Mouse (Mus musculus): ENCODE measurements around the gene Cnr1. TPM values are rescaled to one million over a fixed set of nuclear protein-coding genes. Genes with fewer than 3 reads are reported as not detected.

Gene Cnr1
- 0.82 and 0.86 TPM in 2 replicates for polyA plus RNA-seq (2014; fragmentation: Nextera tagmentation; extraction: Ambion mirVana)

GRCm38 (mm10) chr4:33924234-33924888 is at the start of gene Cnr1:
Cnr1 (plus strand) TSS chr4:33924593.
- no peak within 1 kb of the TSS for H3K27ac ChIP-seq (ENCODE audit: low read depth, low read length)
- H3K4me3 ChIP-seq (ENCODE audit: low read depth, low read length): peak within 1 kb of the TSS; percentile 64
- peak within 1 kb of the TSS; percentile 80 for H3K9ac ChIP-seq (ENCODE audit: low read depth, low read length)
- H3K4me2 ChIP-seq: peak within 1 kb of the TSS; percentile 98
- peaks cover 17% of the 10 kb centered on the region for H3K27me3 ChIP-seq (ENCODE audit: control insufficient read depth, insufficient read depth, low read length)
- no peaks in the 10 kb centered on the region for H3K36me3 ChIP-seq (ENCODE audit: control insufficient read depth, insufficient read depth, low read length)
- peak; percentile 87 for ATAC-seq (replicated peaks; ENCODE audit: insufficient number of reproducible peaks, low FRiP score, low TSS enrichment)
- under 1% methylated on average over 60 of the region's 77 CpGs for WGBS (ENCODE audit: insufficient replicate concordance)
- peaks cover 2% of the 10 kb centered on the region; the same call in 1 of the 2 replicates for H3K4me1 ChIP-seq (ENCODE audit: control insufficient read depth, insufficient read depth, low read length)
- no peaks in the 10 kb centered on the region for H3K9me3 ChIP-seq (replicated peaks; ENCODE audit: control insufficient read depth, low read length)

- Histone ChIP-seq H3K4me2 (no peak overlapping the region), H3K4me3 (ENCODE audit: low read depth, low read length) (no peak overlapping the region), H3K9ac (ENCODE audit: low read depth, low read length) (no peak overlapping the region), H3K4me1 (ENCODE audit: control insufficient read depth, insufficient read depth, low read length) (no peaks in the 10 kb centered on the region), H3K9me3 (replicated peaks; ENCODE audit: control insufficient read depth, low read length) (no peaks in the 10 kb centered on the region; the same call in none of the 2 replicates), H3K36me3 (ENCODE audit: control insufficient read depth, insufficient read depth, low read length) (no peaks in the 10 kb centered on the region), H3K27me3 (ENCODE audit: control insufficient read depth, insufficient read depth, low read length) (no peaks in the 10 kb centered on the region), H3K27ac (ENCODE audit: low read depth, low read length) (no peak overlapping the region)
- WGBS (ENCODE audit: insufficient replicate concordance): 80% methylated on average over 3 of the region's 3 CpGs
- no peak for ATAC-seq (replicated peaks; ENCODE audit: insufficient number of reproducible peaks, low FRiP score, low TSS enrichment)
Measured at GRCm38 (mm10) chr4:33879944-33880343, 44.4 kb upstream of the Cnr1 start.

GRCm38 (mm10) chr4:33886026-33886425 is 38.4 kb upstream of the Cnr1 start:
- no peak overlapping the region for H3K27ac ChIP-seq (ENCODE audit: low read depth, low read length)
- no peaks in the 10 kb centered on the region for H3K27me3 ChIP-seq (ENCODE audit: control insufficient read depth, insufficient read depth, low read length)
- no peak overlapping the region for H3K4me2 ChIP-seq
- no peak overlapping the region for H3K4me3 ChIP-seq (ENCODE audit: low read depth, low read length)
- no peaks in the 10 kb centered on the region; the same call in none of the 2 replicates for H3K9me3 ChIP-seq (replicated peaks; ENCODE audit: control insufficient read depth, low read length)
- no peaks in the 10 kb centered on the region for H3K4me1 ChIP-seq (ENCODE audit: control insufficient read depth, insufficient read depth, low read length)
- WGBS (ENCODE audit: insufficient replicate concordance): 65% methylated on average over 3 of the region's 3 CpGs
- no peak overlapping the region for H3K9ac ChIP-seq (ENCODE audit: low read depth, low read length)
- no peak for ATAC-seq (replicated peaks; ENCODE audit: insufficient number of reproducible peaks, low FRiP score, low TSS enrichment)
- H3K36me3 ChIP-seq (ENCODE audit: control insufficient read depth, insufficient read depth, low read length): no peaks in the 10 kb centered on the region

- H3K36me3 ChIP-seq (ENCODE audit: control insufficient read depth, insufficient read depth, low read length): no peaks in the 10 kb centered on the region
- ATAC-seq (replicated peaks; ENCODE audit: insufficient number of reproducible peaks, low FRiP score, low TSS enrichment): no peak
- whole genome bisulfite sequencing (ENCODE audit: insufficient replicate concordance): 83% methylated on average over 2 of the region's 2 CpGs
- H3K9me3 ChIP-seq (replicated peaks; ENCODE audit: control insufficient read depth, low read length): no peaks in the 10 kb centered on the region
- H3K27me3 ChIP-seq (ENCODE audit: control insufficient read depth, insufficient read depth, low read length): no peaks in the 10 kb centered on the region
- H3K4me2 ChIP-seq: no peak overlapping the region
- no peak overlapping the region for H3K27ac ChIP-seq (ENCODE audit: low read depth, low read length)
- no peak overlapping the region for H3K9ac ChIP-seq (ENCODE audit: low read depth, low read length)
- H3K4me3 ChIP-seq (ENCODE audit: low read depth, low read length): no peak overlapping the region
- H3K4me1 ChIP-seq (ENCODE audit: control insufficient read depth, insufficient read depth, low read length): no peaks in the 10 kb centered on the region
Measured at GRCm38 (mm10) chr4:33889976-33890375, 34.4 kb upstream of the Cnr1 start.

- Histone ChIP-seq H3K9ac (ENCODE audit: low read depth, low read length) (no peak overlapping the region), H3K4me3 (ENCODE audit: low read depth, low read length) (no peak overlapping the region), H3K4me2 (no peak overlapping the region), H3K4me1 (ENCODE audit: control insufficient read depth, insufficient read depth, low read length) (no peaks in the 10 kb centered on the region), H3K36me3 (ENCODE audit: control insufficient read depth, insufficient read depth, low read length) (no peaks in the 10 kb centered on the region), H3K9me3 (replicated peaks; ENCODE audit: control insufficient read depth, low read length) (no peaks in the 10 kb centered on the region), H3K27me3 (ENCODE audit: control insufficient read depth, insufficient read depth, low read length) (no peaks in the 10 kb centered on the region), H3K27ac (ENCODE audit: low read depth, low read length) (no peak overlapping the region)
- ATAC-seq (replicated peaks; ENCODE audit: insufficient number of reproducible peaks, low FRiP score, low TSS enrichment): no peak
- 65% methylated on average over 7 of the region's 7 CpGs for WGBS (ENCODE audit: insufficient replicate concordance)
Measured at GRCm38 (mm10) chr4:33892178-33892869, 32.1 kb upstream of the Cnr1 start.

- WGBS (ENCODE audit: insufficient replicate concordance): 80% methylated on average over 7 of the region's 7 CpGs
- Histone ChIP-seq H3K36me3 (ENCODE audit: control insufficient read depth, insufficient read depth, low read length) (no peaks in the 10 kb centered on the region), H3K4me2 (no peak overlapping the region), H3K27me3 (ENCODE audit: control insufficient read depth, insufficient read depth, low read length) (no peaks in the 10 kb centered on the region), H3K4me1 (ENCODE audit: control insufficient read depth, insufficient read depth, low read length) (no peaks in the 10 kb centered on the region), H3K27ac (ENCODE audit: low read depth, low read length) (no peak overlapping the region), H3K9me3 (replicated peaks; ENCODE audit: control insufficient read depth, low read length) (no peaks in the 10 kb centered on the region), H3K9ac (ENCODE audit: low read depth, low read length) (no peak overlapping the region), H3K4me3 (ENCODE audit: low read depth, low read length) (no peak overlapping the region)
- no peak for ATAC-seq (replicated peaks; ENCODE audit: insufficient number of reproducible peaks, low FRiP score, low TSS enrichment)
Measured at GRCm38 (mm10) chr4:33893841-33894240, 30.6 kb upstream of the Cnr1 start.

GRCm38 (mm10) chr4:33895046-33895445 is 29.3 kb upstream of the Cnr1 start:
- no peak overlapping the region for H3K4me2 ChIP-seq
- 63% methylated on average over 8 of the region's 8 CpGs for WGBS (ENCODE audit: insufficient replicate concordance)

GRCm38 (mm10) chr4:33895491-33895890 is 28.9 kb upstream of the Cnr1 start:
- WGBS (ENCODE audit: insufficient replicate concordance): 90% methylated on average over 2 of the region's 2 CpGs

More at GRCm38 (mm10) chr4:33895046-33895445, 29.3 kb upstream of the Cnr1 start:
- Histone ChIP-seq H3K4me3 (ENCODE audit: low read depth, low read length) (no peak overlapping the region), H3K9ac (ENCODE audit: low read depth, low read length) (no peak overlapping the region), H3K9me3 (replicated peaks; ENCODE audit: control insufficient read depth, low read length) (no peaks in the 10 kb centered on the region), H3K36me3 (ENCODE audit: control insufficient read depth, insufficient read depth, low read length) (no peaks in the 10 kb centered on the region), H3K27me3 (ENCODE audit: control insufficient read depth, insufficient read depth, low read length) (no peaks in the 10 kb centered on the region), H3K4me1 (ENCODE audit: control insufficient read depth, insufficient read depth, low read length) (no peaks in the 10 kb centered on the region), H3K27ac (ENCODE audit: low read depth, low read length) (no peak overlapping the region)
- no peak for ATAC-seq (replicated peaks; ENCODE audit: insufficient number of reproducible peaks, low FRiP score, low TSS enrichment)

More at GRCm38 (mm10) chr4:33895491-33895890, 28.9 kb upstream of the Cnr1 start:
- H3K27me3 ChIP-seq (ENCODE audit: control insufficient read depth, insufficient read depth, low read length): no peaks in the 10 kb centered on the region
- ATAC-seq (replicated peaks; ENCODE audit: insufficient number of reproducible peaks, low FRiP score, low TSS enrichment): no peak
- H3K4me2 ChIP-seq: no peak overlapping the region
- H3K4me1 ChIP-seq (ENCODE audit: control insufficient read depth, insufficient read depth, low read length): no peaks in the 10 kb centered on the region
- no peak overlapping the region for H3K9ac ChIP-seq (ENCODE audit: low read depth, low read length)
- no peak overlapping the region for H3K4me3 ChIP-seq (ENCODE audit: low read depth, low read length)
- H3K27ac ChIP-seq (ENCODE audit: low read depth, low read length): no peak overlapping the region
- H3K9me3 ChIP-seq (replicated peaks; ENCODE audit: control insufficient read depth, low read length): no peaks in the 10 kb centered on the region
- H3K36me3 ChIP-seq (ENCODE audit: control insufficient read depth, insufficient read depth, low read length): no peaks in the 10 kb centered on the region
